Mouse (Mus musculus): ENCODE measurements around the gene Ndufa11.

Ndufa11 gene

GRCm38 (mm10) chr17:56715914-56716654 lies 1.5 kb upstream of the Ndufa11 start:
- no peak for DNase-seq (ENCODE audit: low spot score in 2 of 2)

GRCm38 (mm10) chr17:56716655-56717362 lies 758 bp upstream of the Ndufa11 start:
- peak; percentile 98 to 99 for DNase-seq (ENCODE audit: low spot score in 2 of 2)

- no peak for DNase-seq (ENCODE audit: low spot score in 2 of 2)
These were observed 4.9 kb downstream of the Ndufa11 start for GRCm38 (mm10) chr17:56722441-56722840.

- no peak for DNase-seq (ENCODE audit: low spot score in 2 of 2)
These were observed 6.0 kb downstream of the Ndufa11 start for GRCm38 (mm10) chr17:56723419-56724161.

GRCm38 (mm10) chr17:56727029-56727649 lies 9.6 kb downstream of the Ndufa11 start:
- DNase-seq (ENCODE audit: low spot score in 2 of 2) = peak in 1 of 2 experiments; percentile 38

- no peak for DNase-seq (ENCODE audit: low spot score in 2 of 2)
These were observed 10.1 kb downstream of the Ndufa11 start for GRCm38 (mm10) chr17:56727659-56728058.

- DNase-seq (ENCODE audit: low spot score in 2 of 2) = peak; percentile 40 to 56
These were observed 10.6 kb downstream of the Ndufa11 start for GRCm38 (mm10) chr17:56728117-56728516.

- peak in 1 of 2 experiments; percentile 48 for DNase-seq (ENCODE audit: low spot score in 2 of 2)
These were observed 11.6 kb downstream of the Ndufa11 start for GRCm38 (mm10) chr17:56729151-56729550.

GRCm38 (mm10) chr17:56729656-56730055 lies 12.1 kb downstream of the Ndufa11 start:
- no peak for DNase-seq (ENCODE audit: low spot score in 2 of 2)

GRCm38 (mm10) chr17:56736534-56736933 lies 19.0 kb downstream of the Ndufa11 start:
- DNase-seq (ENCODE audit: low spot score in 2 of 2) = no peak

GRCm38 (mm10) chr17:56738221-56738620 lies 20.7 kb downstream of the Ndufa11 start:
- DNase-seq (ENCODE audit: low spot score in 2 of 2) = no peak

- DNase-seq (ENCODE audit: low spot score in 2 of 2) = no peak
These were observed 22.7 kb downstream of the Ndufa11 start for GRCm38 (mm10) chr17:56740118-56740787.

- no peak for DNase-seq (ENCODE audit: low spot score in 2 of 2)
These were observed 23.2 kb downstream of the Ndufa11 start for GRCm38 (mm10) chr17:56740788-56741160.

- DNase-seq (ENCODE audit: low spot score in 2 of 2) = no peak
These were observed 26.6 kb downstream of the Ndufa11 start for GRCm38 (mm10) chr17:56744173-56744572.

- DNase-seq (ENCODE audit: low spot score in 2 of 2) = peak; percentile 70 to 71
These were observed 34.0 kb downstream of the Ndufa11 start for GRCm38 (mm10) chr17:56751404-56752072.

GRCm38 (mm10) chr17:56753452-56753851 lies 35.9 kb downstream of the Ndufa11 start:
- DNase-seq (ENCODE audit: low spot score in 2 of 2) = no peak

GRCm38 (mm10) chr17:56754271-56755185 lies 37.0 kb downstream of the Ndufa11 start:
- no peak for DNase-seq (ENCODE audit: low spot score in 2 of 2)

- no peak for DNase-seq (ENCODE audit: low spot score in 2 of 2)
These were observed 39.3 kb downstream of the Ndufa11 start for GRCm38 (mm10) chr17:56756703-56757399.
